Comparison of ENCODE assay signal across 7 mouse cellular contexts in genomic region chr7:12803727-12804071, GRCm38 (mm10). TPM values are rescaled to one million over a fixed set of nuclear protein-coding genes. Genes with fewer than 3 reads are reported as not detected.
A peak's percentile ranks its signal among the peaks of the same experiment; 100 is the strongest.
DNase-seq lines count a peak whose midpoint lies in the region; ATAC-seq lines count a peak whose summit lies in the region.

No protein-coding gene starts in this region.

- peak overlapping the region; percentile 84 for H3K4me2 ChIP-seq in lung, embryonic 15.5 days
- peak overlapping the region; percentile 83 for H3K4me2 ChIP-seq in forebrain, embryonic 14.5 days (ENCODE audit: low read length)
- H3K4me2 ChIP-seq in liver, embryonic 11.5 days = peak overlapping the region; percentile 86
- peak overlapping the region; percentile 88 for H3K4me2 ChIP-seq in stomach, embryonic 15.5 days

- no peak; the same call in 1 of the 2 replicates for ATAC-seq in lung, embryonic 15.5 days (ENCODE audit: borderline replicate concordance, extremely low read depth, low FRiP score, low TSS enrichment)
- no peak for ATAC-seq in forebrain, embryonic 14.5 days
- ATAC-seq in liver, embryonic 11.5 days (replicated peaks; ENCODE audit: low FRiP score) = peak; percentile 80
- peak; percentile 75; the same call in 1 of the 2 replicates for ATAC-seq in stomach, embryonic 15.5 days (ENCODE audit: insufficient read depth, low FRiP score, low read depth)

- H3K9ac ChIP-seq in lung, embryonic 15.5 days = peak overlapping the region; percentile 46
- peak overlapping the region; percentile 76 for H3K9ac ChIP-seq in forebrain, embryonic 14.5 days (ENCODE audit: low read length)
- peak overlapping the region; percentile 62 for H3K9ac ChIP-seq in liver, embryonic 11.5 days (ENCODE audit: low read depth, low read length)
- H3K9ac ChIP-seq in stomach, embryonic 15.5 days = peak overlapping the region; percentile 35; the same call in 1 of the 2 replicates

- H3K4me3 ChIP-seq in lung, embryonic 15.5 days = peak overlapping the region; percentile 45
- H3K4me3 ChIP-seq in forebrain, embryonic 14.5 days (ENCODE audit: low read depth, low read length) = peak overlapping the region; percentile 46
- H3K4me3 ChIP-seq in liver, embryonic 11.5 days (ENCODE audit: low read depth, low read length) = peak overlapping the region; percentile 51
- H3K4me3 ChIP-seq in stomach, embryonic 15.5 days (replicated peaks) = peak overlapping the region; percentile 53

- DNase-seq in lung, postnatal 36 days = no peak
- no peak for DNase-seq in forebrain, embryonic 14.5 days (ENCODE audit: low spot score)
- DNase-seq in liver, embryonic 11.5 days (ENCODE audit: low spot score) = no peak
- DNase-seq in left cerebral cortex, adult 18-20 months (ENCODE audit: low spot score in 2 of 2) = no peak
- DNase-seq in embryo, embryonic 10.5 days (ENCODE audit: low spot score) = no peak

- H3K27ac ChIP-seq in lung, embryonic 15.5 days = peak overlapping the region; percentile 48
- peak overlapping the region; percentile 85 for H3K27ac ChIP-seq in forebrain, embryonic 14.5 days (ENCODE audit: low read depth, low read length)
- H3K27ac ChIP-seq in liver, embryonic 11.5 days (ENCODE audit: low read depth, low read length) = no peak overlapping the region
- H3K27ac ChIP-seq in stomach, embryonic 15.5 days = peak overlapping the region; percentile 64

- 0 out of 2 replicates have a peak, but pooled peaks cover 6% of the 10 kb centered on the region for H3K4me1 ChIP-seq in lung, embryonic 15.5 days
- peaks cover 5% of the 10 kb centered on the region for H3K4me1 ChIP-seq in forebrain, embryonic 14.5 days (ENCODE audit: control insufficient read depth, insufficient read depth, low read length)
- H3K4me1 ChIP-seq in liver, embryonic 11.5 days (replicated peaks; ENCODE audit: control insufficient read depth, insufficient read depth, low read length) = peaks cover 3% of the 10 kb centered on the region; the same call in 1 of the 2 replicates
- no peaks in the 10 kb centered on the region for H3K4me1 ChIP-seq in stomach, embryonic 15.5 days

- WGBS in lung, embryonic 15.5 days = 1% methylated on average over 16 of the region's 16 CpGs
- WGBS in forebrain, embryonic 14.5 days = under 1% methylated on average over 16 of the region's 16 CpGs
- WGBS in liver, embryonic 11.5 days = under 1% methylated on average over 16 of the region's 16 CpGs
- under 1% methylated on average over 16 of the region's 16 CpGs for WGBS in stomach, embryonic 15.5 days

- H3K27me3 ChIP-seq in lung, embryonic 15.5 days = no peaks in the 10 kb centered on the region
- H3K27me3 ChIP-seq in forebrain, embryonic 14.5 days (replicated peaks; ENCODE audit: control insufficient read depth, insufficient read depth, low read length) = no peaks in the 10 kb centered on the region
- H3K27me3 ChIP-seq in liver, embryonic 11.5 days (replicated peaks; ENCODE audit: control insufficient read depth, insufficient read depth, low read length) = no peaks in the 10 kb centered on the region
- no peaks in the 10 kb centered on the region for H3K27me3 ChIP-seq in stomach, embryonic 15.5 days (replicated peaks)

- H3K36me3 ChIP-seq in lung, embryonic 15.5 days = peaks cover 25% of the 10 kb centered on the region
- H3K36me3 ChIP-seq in forebrain, embryonic 14.5 days (ENCODE audit: control insufficient read depth, insufficient read depth, low read length) = peaks cover 26% of the 10 kb centered on the region
- H3K36me3 ChIP-seq in liver, embryonic 11.5 days (ENCODE audit: control insufficient read depth, insufficient read depth, low read length) = peaks cover 11% of the 10 kb centered on the region
- H3K36me3 ChIP-seq in stomach, embryonic 15.5 days = peaks cover 21% of the 10 kb centered on the region

- H3K9me3 ChIP-seq in lung, embryonic 15.5 days = no peaks in the 10 kb centered on the region
- H3K9me3 ChIP-seq in forebrain, embryonic 14.5 days (replicated peaks; ENCODE audit: control insufficient read depth, low read length) = no peaks in the 10 kb centered on the region; the same call in none of the 2 replicates
- peaks cover 5% of the 10 kb centered on the region for H3K9me3 ChIP-seq in liver, embryonic 11.5 days (ENCODE audit: control insufficient read depth, low read length)
- no peaks in the 10 kb centered on the region for H3K9me3 ChIP-seq in stomach, embryonic 15.5 days

RNA-seq across cellular contexts. Expression of gene Zscan18, which starts 0.3 kb away (rescaled TPM):
- 6.0 and 6.6 TPM in 2 replicates for polyA plus RNA-seq in lung, embryonic 15.5 days (2015; fragmentation: Nextera tagmentation; extraction: Ambion mirVana)
- 15.7 and 20.6 TPM in 2 replicates for polyA plus RNA-seq in forebrain, embryonic 14.5 days (2014; fragmentation: Nextera tagmentation; extraction: Ambion mirVana)
- polyA plus RNA-seq in liver, embryonic 11.5 days (2014; fragmentation: Nextera tagmentation; extraction: Ambion mirVana) = 4.4 and 5.1 TPM in 2 replicates
- 5.6 and 6.8 TPM in 2 replicates for polyA plus RNA-seq in stomach, embryonic 15.5 days (2015; fragmentation: Nextera tagmentation; extraction: Ambion mirVana)
- 10 to 100 TPM; 21.2 to 22.8 TPM for total RNA-seq in left cerebral cortex, adult 18-20 months (2021)

RNA-seq across cellular contexts. Expression of gene Zfp329, which starts 15.0 kb away (rescaled TPM):
- polyA plus RNA-seq in lung, embryonic 15.5 days (2015; fragmentation: Nextera tagmentation; extraction: Ambion mirVana) = 12.5 and 14.2 TPM in 2 replicates
- 16.1 and 23.6 TPM in 2 replicates for polyA plus RNA-seq in forebrain, embryonic 14.5 days (2014; fragmentation: Nextera tagmentation; extraction: Ambion mirVana)
- polyA plus RNA-seq in liver, embryonic 11.5 days (2014; fragmentation: Nextera tagmentation; extraction: Ambion mirVana) = 7.9 and 9.8 TPM in 2 replicates
- 12.5 and 14.7 TPM in 2 replicates for polyA plus RNA-seq in stomach, embryonic 15.5 days (2015; fragmentation: Nextera tagmentation; extraction: Ambion mirVana)
- 10 to 100 TPM; 20.7 to 25.6 TPM for total RNA-seq in left cerebral cortex, adult 18-20 months (2021)

RNA-seq across cellular contexts. Expression of gene Zfp110, which starts 30.9 kb away (rescaled TPM):
- 40.0 and 48.4 TPM in 2 replicates for polyA plus RNA-seq in lung, embryonic 15.5 days (2015; fragmentation: Nextera tagmentation; extraction: Ambion mirVana)
- 29.7 and 38.8 TPM in 2 replicates for polyA plus RNA-seq in forebrain, embryonic 14.5 days (2014; fragmentation: Nextera tagmentation; extraction: Ambion mirVana)
- 27.5 and 27.9 TPM in 2 replicates for polyA plus RNA-seq in liver, embryonic 11.5 days (2014; fragmentation: Nextera tagmentation; extraction: Ambion mirVana)
- 32.3 and 34.4 TPM in 2 replicates for polyA plus RNA-seq in stomach, embryonic 15.5 days (2015; fragmentation: Nextera tagmentation; extraction: Ambion mirVana)
- total RNA-seq in left cerebral cortex, adult 18-20 months (2021) = 10 to 100 TPM; 14.7 to 16.2 TPM

Comparison
In these comparisons a context has a peak if more than half of its experiments do, and no peak if none do; other contexts are left out.
1. ATAC-seq: peak in liver, embryonic 11.5 days (single experiment) and stomach, embryonic 15.5 days (single experiment); none in lung, embryonic 15.5 days (single experiment) and forebrain, embryonic 14.5 days (single experiment).
2. Peak in every context shown above with its lines, with median percentiles within 50 percentile points of each other: H3K4me2 ChIP-seq, H3K4me3 ChIP-seq and H3K9ac ChIP-seq.